Mouse (Mus musculus): Measurements from ENCODE around the gene Cgnl1. TPM values are rescaled to one million over a fixed set of nuclear protein-coding genes. Genes with fewer than 3 reads are reported as not detected.
"Not testable (repeated sequence)": the region's sequence is repeated elsewhere in the genome, so short reads cannot be mapped to it uniquely, and the experiment has no call there.

The Cgnl1 gene
- polyA plus RNA-seq, 1 experiment from 2014 or later: 9.8 TPM

- no peak overlapping the region for H3K9ac ChIP-seq (ENCODE audit: low read length)
- 71% methylated on average over 6 of the region's 6 CpGs for WGBS
- no peaks in the 10 kb centered on the region for H3K9me3 ChIP-seq (ENCODE audit: control insufficient read depth, low read length)
- no peak overlapping the region for H3K27ac ChIP-seq (ENCODE audit: low read depth)
- H3K4me1 ChIP-seq (replicated peaks; ENCODE audit: control insufficient read depth, insufficient read depth, low read length): no peaks in the 10 kb centered on the region; the same call in 1 of the 2 replicates
- H3K4me2 ChIP-seq (ENCODE audit: low read length): no peak overlapping the region
- no peaks in the 10 kb centered on the region for H3K27me3 ChIP-seq (replicated peaks; ENCODE audit: control insufficient read depth, insufficient read depth, low read length)
- ATAC-seq (replicated peaks; ENCODE audit: low FRiP score, low TSS enrichment, low read depth) (no peak), DNase-seq (ENCODE audit: low spot score) (no peak)
- H3K36me3 ChIP-seq (ENCODE audit: control insufficient read depth, insufficient read depth, low read length): peaks cover 20% of the 10 kb centered on the region
- H3K4me3 ChIP-seq (ENCODE audit: low read depth, low read length): no peak overlapping the region
Measured at GRCm38 (mm10) chr9:71628286-71628685, 143.1 kb downstream of the Cgnl1 start.

- no peak for ATAC-seq (replicated peaks; ENCODE audit: low FRiP score, low TSS enrichment, low read depth)
- Histone ChIP-seq H3K9me3 (ENCODE audit: control insufficient read depth, low read length) (no peaks in the 10 kb centered on the region), H3K9ac (ENCODE audit: low read length) (no peak overlapping the region), H3K27ac (ENCODE audit: low read depth) (no peak overlapping the region), H3K4me2 (ENCODE audit: low read length) (no peak overlapping the region), H3K36me3 (ENCODE audit: control insufficient read depth, insufficient read depth, low read length) (peaks cover 14% of the 10 kb centered on the region), H3K27me3 (replicated peaks; ENCODE audit: control insufficient read depth, insufficient read depth, low read length) (no peaks in the 10 kb centered on the region), H3K4me3 (ENCODE audit: low read depth, low read length) (no peak overlapping the region), H3K4me1 (replicated peaks; ENCODE audit: control insufficient read depth, insufficient read depth, low read length) (no peaks in the 10 kb centered on the region; the same call in 1 of the 2 replicates)
- 87% methylated on average over 6 of the region's 6 CpGs for WGBS
- DNase-seq (ENCODE audit: low spot score): no peak
Measured at GRCm38 (mm10) chr9:71625961-71626360, 145.4 kb downstream of the Cgnl1 start.

- peaks cover 6% of the 10 kb centered on the region; the same call in 1 of the 2 replicates for H3K36me3 ChIP-seq (ENCODE audit: control insufficient read depth, insufficient read depth, low read length)
- ATAC-seq (replicated peaks; ENCODE audit: low FRiP score, low TSS enrichment, low read depth): no peak
- no peak overlapping the region for H3K27ac ChIP-seq (ENCODE audit: low read depth)
- H3K4me3 ChIP-seq (ENCODE audit: low read depth, low read length): no peak overlapping the region
- DNase-seq (ENCODE audit: low spot score): peak; percentile 82
- H3K9me3 ChIP-seq (ENCODE audit: control insufficient read depth, low read length): no peaks in the 10 kb centered on the region
- no peaks in the 10 kb centered on the region; the same call in 1 of the 2 replicates for H3K4me1 ChIP-seq (replicated peaks; ENCODE audit: control insufficient read depth, insufficient read depth, low read length)
- WGBS: 39% methylated on average over 10 of the region's 10 CpGs
- no peaks in the 10 kb centered on the region for H3K27me3 ChIP-seq (replicated peaks; ENCODE audit: control insufficient read depth, insufficient read depth, low read length)
- no peak overlapping the region for H3K4me2 ChIP-seq (ENCODE audit: low read length)
- no peak overlapping the region for H3K9ac ChIP-seq (ENCODE audit: low read length)
Measured at GRCm38 (mm10) chr9:71624793-71625495, 146.5 kb downstream of the Cgnl1 start.

GRCm38 (mm10) chr9:71623871-71624569 lies 147.4 kb downstream of the Cgnl1 start:
- H3K27me3 ChIP-seq (replicated peaks; ENCODE audit: control insufficient read depth, insufficient read depth, low read length): no peaks in the 10 kb centered on the region
- ATAC-seq (replicated peaks; ENCODE audit: low FRiP score, low TSS enrichment, low read depth) (peak; percentile 47; the same call in 1 of the 2 replicates), DNase-seq (ENCODE audit: low spot score) (no peak)
- H3K36me3 ChIP-seq (ENCODE audit: control insufficient read depth, insufficient read depth, low read length): peaks cover 4% of the 10 kb centered on the region; the same call in 1 of the 2 replicates
- H3K4me2 ChIP-seq (ENCODE audit: low read length): no peak overlapping the region
- 29% methylated on average over 4 of the region's 4 CpGs for WGBS
- H3K9me3 ChIP-seq (ENCODE audit: control insufficient read depth, low read length): no peaks in the 10 kb centered on the region
- no peak overlapping the region for H3K27ac ChIP-seq (ENCODE audit: low read depth)
- H3K4me3 ChIP-seq (ENCODE audit: low read depth, low read length): no peak overlapping the region
- H3K9ac ChIP-seq (ENCODE audit: low read length): no peak overlapping the region
- no peaks in the 10 kb centered on the region; the same call in 1 of the 2 replicates for H3K4me1 ChIP-seq (replicated peaks; ENCODE audit: control insufficient read depth, insufficient read depth, low read length)

GRCm38 (mm10) chr9:71622593-71622992 lies 148.8 kb downstream of the Cgnl1 start:
- 68% methylated on average over 3 of the region's 3 CpGs for WGBS
- Histone ChIP-seq H3K27me3 (replicated peaks; ENCODE audit: control insufficient read depth, insufficient read depth, low read length) (no peaks in the 10 kb centered on the region), H3K36me3 (ENCODE audit: control insufficient read depth, insufficient read depth, low read length) (no peaks in the 10 kb centered on the region), H3K4me1 (replicated peaks; ENCODE audit: control insufficient read depth, insufficient read depth, low read length) (no peaks in the 10 kb centered on the region; the same call in 1 of the 2 replicates), H3K9me3 (ENCODE audit: control insufficient read depth, low read length) (no peaks in the 10 kb centered on the region), H3K4me3 (ENCODE audit: low read depth, low read length) (no peak overlapping the region), H3K9ac (ENCODE audit: low read length) (no peak overlapping the region), H3K4me2 (ENCODE audit: low read length) (no peak overlapping the region), H3K27ac (ENCODE audit: low read depth) (no peak overlapping the region)
- ATAC-seq (replicated peaks; ENCODE audit: low FRiP score, low TSS enrichment, low read depth) (no peak), DNase-seq (ENCODE audit: low spot score) (no peak)

- Histone ChIP-seq H3K27ac (ENCODE audit: low read depth) (no peak overlapping the region), H3K4me3 (ENCODE audit: low read depth, low read length) (no peak overlapping the region), H3K27me3 (replicated peaks; ENCODE audit: control insufficient read depth, insufficient read depth, low read length) (no peaks in the 10 kb centered on the region), H3K4me2 (ENCODE audit: low read length) (no peak overlapping the region), H3K9ac (ENCODE audit: low read length) (no peak overlapping the region), H3K4me1 (replicated peaks; ENCODE audit: control insufficient read depth, insufficient read depth, low read length) (no peaks in the 10 kb centered on the region; the same call in 1 of the 2 replicates), H3K9me3 (ENCODE audit: control insufficient read depth, low read length) (no peaks in the 10 kb centered on the region), H3K36me3 (ENCODE audit: control insufficient read depth, insufficient read depth, low read length) (no peaks in the 10 kb centered on the region)
- DNase-seq (ENCODE audit: low spot score) (no peak), ATAC-seq (replicated peaks; ENCODE audit: low FRiP score, low TSS enrichment, low read depth) (no peak)
- WGBS: 82% methylated on average over 4 of the region's 4 CpGs
Measured at GRCm38 (mm10) chr9:71621968-71622367, 149.4 kb downstream of the Cgnl1 start.

- not testable (repeated sequence) for DNase-seq (ENCODE audit: low spot score); H3K27me3 ChIP-seq (replicated peaks; ENCODE audit: control insufficient read depth, insufficient read depth, low read length); H3K9me3 ChIP-seq (ENCODE audit: control insufficient read depth, low read length); H3K27ac ChIP-seq (ENCODE audit: low read depth); H3K4me3 ChIP-seq (ENCODE audit: low read depth, low read length); ATAC-seq (replicated peaks; ENCODE audit: low FRiP score, low TSS enrichment, low read depth); H3K9ac ChIP-seq (ENCODE audit: low read length); H3K4me1 ChIP-seq (replicated peaks; ENCODE audit: control insufficient read depth, insufficient read depth, low read length); H3K4me2 ChIP-seq (ENCODE audit: low read length); H3K36me3 ChIP-seq (ENCODE audit: control insufficient read depth, insufficient read depth, low read length)
- 87% methylated on average over 5 of the region's 5 CpGs for WGBS
Measured at GRCm38 (mm10) chr9:71620116-71620515, 151.3 kb downstream of the Cgnl1 start.

- DNase-seq (ENCODE audit: low spot score): no peak
- Histone ChIP-seq H3K9ac (ENCODE audit: low read length) (no peak overlapping the region), H3K4me1 (replicated peaks; ENCODE audit: control insufficient read depth, insufficient read depth, low read length) (no peaks in the 10 kb centered on the region), H3K4me2 (ENCODE audit: low read length) (no peak overlapping the region), H3K36me3 (ENCODE audit: control insufficient read depth, insufficient read depth, low read length) (no peaks in the 10 kb centered on the region), H3K27ac (ENCODE audit: low read depth) (no peak overlapping the region), H3K27me3 (replicated peaks; ENCODE audit: control insufficient read depth, insufficient read depth, low read length) (no peaks in the 10 kb centered on the region), H3K4me3 (ENCODE audit: low read depth, low read length) (no peak overlapping the region), H3K9me3 (ENCODE audit: control insufficient read depth, low read length) (no peaks in the 10 kb centered on the region)
- WGBS: 59% methylated on average over 8 of the region's 8 CpGs
- ATAC-seq (replicated peaks; ENCODE audit: low FRiP score, low TSS enrichment, low read depth): no peak
Measured at GRCm38 (mm10) chr9:71617363-71617762, 154.0 kb downstream of the Cgnl1 start.

All from intestine, embryonic 14.5 days (tissue).